Mouse (Mus musculus): ENCODE measurements at regions not wholly inside any gene's neighbourhood (a gene's known extent, or its start where the extent isn't known, plus 50 kb on each side); places are given as distances from the start of the nearest gene placed in this dataset.
"Not testable (repeated sequence)": the region's sequence is repeated elsewhere in the genome, so short reads cannot be mapped to it uniquely, and the experiment has no call there.

DNA sequence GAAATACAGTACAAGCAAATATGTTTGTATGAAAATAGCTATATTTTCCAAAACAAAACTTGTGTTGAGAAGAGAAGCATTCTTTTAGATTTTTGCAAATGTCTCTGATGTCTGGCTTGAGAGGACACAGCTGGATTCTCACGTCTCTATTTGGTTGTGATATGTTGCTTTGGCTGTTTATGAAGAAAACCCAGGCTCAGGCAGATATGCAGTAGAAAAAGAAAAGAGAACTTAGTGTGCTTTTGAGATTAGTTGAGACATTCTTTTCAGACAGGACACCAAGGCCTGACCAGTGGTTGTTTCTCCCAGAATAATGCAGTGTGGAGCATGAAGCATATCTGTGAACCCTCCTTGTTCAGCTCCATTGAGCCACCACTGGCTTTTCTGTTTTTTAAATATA is 178.8 kb upstream of the Mamld1 start:
- H3ac ChIP-seq (ENCODE audit: control insufficient read depth, insufficient read length, low read depth): no peak overlapping the region
- no peaks in the 10 kb centered on the region for H3K79me2 ChIP-seq (ENCODE audit: control insufficient read depth, insufficient read depth)
- H3K4me3 ChIP-seq (ENCODE audit: insufficient read depth, poor library complexity, severe bottlenecking): no peak overlapping the region
- no peaks in the 10 kb centered on the region for H3K79me3 ChIP-seq (ENCODE audit: low read depth)
- H3K36me3 ChIP-seq (ENCODE audit: control insufficient read depth, insufficient read depth): no peaks in the 10 kb centered on the region
- no peaks in the 10 kb centered on the region for H3K27me3 ChIP-seq (ENCODE audit: control insufficient read depth, insufficient read depth, insufficient read length)
- no peak for TF ChIP-seq USF1 (IDR thresholded peaks at IDR 0.05; ENCODE audit: low read depth)
- TF ChIP-seq MYOD1 (IDR thresholded peaks at IDR 0.05; ENCODE audit: control insufficient read depth, insufficient read length, low read depth): no peak
- no peak for TF ChIP-seq FOSL1 (IDR thresholded peaks at IDR 0.05; ENCODE audit: insufficient read depth, low read length, poor library complexity, severe bottlenecking)
- TF ChIP-seq CEBPB (IDR thresholded peaks at IDR 0.05; ENCODE audit: low read depth): no peak
- no peak for TF ChIP-seq MYOG (IDR thresholded peaks at IDR 0.05; ENCODE audit: control insufficient read depth, extremely low read depth, insufficient read length)
- TF ChIP-seq CTCF (IDR thresholded peaks at IDR 0.05; ENCODE audit: control insufficient read depth, insufficient read depth, insufficient read length): no peak
- no peak for TF ChIP-seq MAX (IDR thresholded peaks at IDR 0.05)

GRCm38 (mm10) chrX:70881326-70881725 is 168.7 kb upstream of the Mamld1 start:
- Histone ChIP-seq H3ac (ENCODE audit: control insufficient read depth, insufficient read length, low read depth) (no peak overlapping the region), H3K27me3 (ENCODE audit: control insufficient read depth, insufficient read depth, insufficient read length) (no peaks in the 10 kb centered on the region), H3K4me3 (ENCODE audit: insufficient read depth, poor library complexity, severe bottlenecking) (no peak overlapping the region), H3K79me2 (ENCODE audit: control insufficient read depth, insufficient read depth) (no peaks in the 10 kb centered on the region), H3K79me3 (ENCODE audit: low read depth) (no peaks in the 10 kb centered on the region), H3K36me3 (ENCODE audit: control insufficient read depth, insufficient read depth) (no peaks in the 10 kb centered on the region)
- TF ChIP-seq MYOG (IDR thresholded peaks at IDR 0.05; ENCODE audit: control insufficient read depth, extremely low read depth, insufficient read length) (no peak), MAX (IDR thresholded peaks at IDR 0.05) (no peak), USF1 (IDR thresholded peaks at IDR 0.05; ENCODE audit: low read depth) (no peak), FOSL1 (IDR thresholded peaks at IDR 0.05; ENCODE audit: insufficient read depth, low read length, poor library complexity, severe bottlenecking) (no peak), MYOD1 (IDR thresholded peaks at IDR 0.05; ENCODE audit: control insufficient read depth, insufficient read length, low read depth) (no peak), CTCF (IDR thresholded peaks at IDR 0.05; ENCODE audit: control insufficient read depth, insufficient read depth, insufficient read length) (no peak), CEBPB (IDR thresholded peaks at IDR 0.05; ENCODE audit: low read depth) (no peak)

DNA sequence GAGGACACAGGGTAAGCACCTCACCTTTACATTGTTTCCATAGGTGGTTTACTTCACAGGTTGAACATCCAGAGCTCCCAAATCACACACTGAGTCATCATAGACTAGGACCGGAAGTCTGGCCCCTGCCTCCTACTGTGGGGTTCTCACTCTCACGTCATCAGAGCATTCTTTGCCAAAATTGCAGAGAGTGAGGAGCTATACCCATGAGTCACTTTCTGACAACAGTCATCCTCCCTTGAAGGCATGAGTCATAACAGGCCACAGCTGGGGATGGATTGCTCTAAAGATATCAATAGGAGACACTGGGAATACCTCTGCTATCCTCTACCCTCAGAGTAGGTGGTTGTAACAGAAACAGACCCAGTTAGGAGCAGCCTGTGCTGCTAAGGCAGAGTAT is 166.6 kb upstream of the Mamld1 start:
- TF ChIP-seq MYOG (IDR thresholded peaks at IDR 0.05; ENCODE audit: control insufficient read depth, extremely low read depth, insufficient read length) (no peak), MYOD1 (IDR thresholded peaks at IDR 0.05; ENCODE audit: control insufficient read depth, insufficient read length, low read depth) (peak; percentile 11), FOSL1 (IDR thresholded peaks at IDR 0.05; ENCODE audit: insufficient read depth, low read length, poor library complexity, severe bottlenecking) (no peak)
- H3K79me2 ChIP-seq (ENCODE audit: control insufficient read depth, insufficient read depth): no peaks in the 10 kb centered on the region
- no peaks in the 10 kb centered on the region for H3K36me3 ChIP-seq (ENCODE audit: control insufficient read depth, insufficient read depth)
- no peaks in the 10 kb centered on the region for H3K27me3 ChIP-seq (ENCODE audit: control insufficient read depth, insufficient read depth, insufficient read length)
- H3ac ChIP-seq (ENCODE audit: control insufficient read depth, insufficient read length, low read depth): no peak overlapping the region
- H3K4me3 ChIP-seq (ENCODE audit: insufficient read depth, poor library complexity, severe bottlenecking): no peak overlapping the region
- H3K79me3 ChIP-seq (ENCODE audit: low read depth): no peaks in the 10 kb centered on the region

DNA sequence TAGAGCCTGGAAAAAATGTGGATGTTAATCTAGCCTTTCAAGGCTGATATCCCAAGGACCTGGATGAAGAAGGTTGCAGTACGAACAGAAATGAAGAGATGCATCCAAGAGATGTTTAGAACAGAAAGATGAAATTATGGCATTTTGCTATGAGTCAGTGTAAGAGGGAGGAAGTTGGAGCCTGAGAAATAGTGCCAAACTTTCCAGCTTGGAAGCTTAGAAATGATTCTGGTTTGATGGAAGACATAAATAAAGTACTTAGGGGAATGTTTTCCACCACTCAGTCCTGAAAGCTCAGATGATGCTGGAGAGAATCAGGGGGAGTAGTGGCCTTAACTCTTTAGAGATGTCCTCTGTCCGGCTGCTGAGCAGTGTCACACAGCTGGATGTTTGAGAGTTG is 155.5 kb upstream of the Mamld1 start:
- Histone ChIP-seq H3ac (ENCODE audit: control insufficient read depth, insufficient read length, low read depth) (no peak overlapping the region), H3K4me3 (ENCODE audit: insufficient read depth, poor library complexity, severe bottlenecking) (no peak overlapping the region), H3K27me3 (ENCODE audit: control insufficient read depth, insufficient read depth, insufficient read length) (no peaks in the 10 kb centered on the region), H3K79me3 (ENCODE audit: low read depth) (no peaks in the 10 kb centered on the region), H3K79me2 (ENCODE audit: control insufficient read depth, insufficient read depth) (no peaks in the 10 kb centered on the region), H3K36me3 (ENCODE audit: control insufficient read depth, insufficient read depth) (no peaks in the 10 kb centered on the region)
- TF ChIP-seq USF1 (IDR thresholded peaks at IDR 0.05; ENCODE audit: low read depth) (no peak), CTCF (IDR thresholded peaks at IDR 0.05; ENCODE audit: control insufficient read depth, insufficient read depth, insufficient read length) (no peak), CEBPB (IDR thresholded peaks at IDR 0.05; ENCODE audit: low read depth) (no peak), MAX (IDR thresholded peaks at IDR 0.05) (no peak), MYOD1 (IDR thresholded peaks at IDR 0.05; ENCODE audit: control insufficient read depth, insufficient read length, low read depth) (no peak), FOSL1 (IDR thresholded peaks at IDR 0.05; ENCODE audit: insufficient read depth, low read length, poor library complexity, severe bottlenecking) (no peak), MYOG (IDR thresholded peaks at IDR 0.05; ENCODE audit: control insufficient read depth, extremely low read depth, insufficient read length) (no peak)

DNA sequence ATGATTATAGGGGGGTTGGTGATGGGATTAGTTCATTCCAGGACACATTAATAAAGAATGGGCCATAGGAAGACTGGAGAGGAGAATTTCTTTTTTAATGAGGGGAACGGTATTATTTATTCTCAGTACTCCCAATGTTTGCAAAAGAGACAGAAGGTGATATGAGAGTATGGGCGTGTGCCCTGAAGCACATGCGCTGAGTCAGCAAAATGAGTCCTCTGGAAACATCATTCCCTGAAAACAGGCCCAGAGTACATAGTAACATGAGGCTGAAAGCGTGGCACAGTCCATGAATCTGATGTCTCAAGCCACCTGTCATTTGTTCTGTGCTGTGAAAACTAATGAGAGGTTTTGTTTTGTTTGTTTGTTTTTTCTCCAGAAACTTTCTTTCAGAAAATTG is 154.5 kb upstream of the Mamld1 start:
- H3K79me3 ChIP-seq (ENCODE audit: low read depth): no peaks in the 10 kb centered on the region
- no peaks in the 10 kb centered on the region for H3K27me3 ChIP-seq (ENCODE audit: control insufficient read depth, insufficient read depth, insufficient read length)
- no peaks in the 10 kb centered on the region for H3K79me2 ChIP-seq (ENCODE audit: control insufficient read depth, insufficient read depth)
- H3K36me3 ChIP-seq (ENCODE audit: control insufficient read depth, insufficient read depth): no peaks in the 10 kb centered on the region
- H3K4me3 ChIP-seq (ENCODE audit: insufficient read depth, poor library complexity, severe bottlenecking): no peak overlapping the region
- no peak for TF ChIP-seq MYOD1 (IDR thresholded peaks at IDR 0.05; ENCODE audit: control insufficient read depth, insufficient read length, low read depth)
- no peak for TF ChIP-seq CTCF (IDR thresholded peaks at IDR 0.05; ENCODE audit: control insufficient read depth, insufficient read depth, insufficient read length)
- TF ChIP-seq USF1 (IDR thresholded peaks at IDR 0.05; ENCODE audit: low read depth): no peak
- TF ChIP-seq MAX (IDR thresholded peaks at IDR 0.05): no peak
- TF ChIP-seq MYOG (IDR thresholded peaks at IDR 0.05; ENCODE audit: control insufficient read depth, extremely low read depth, insufficient read length): no peak
- TF ChIP-seq FOSL1 (IDR thresholded peaks at IDR 0.05; ENCODE audit: insufficient read depth, low read length, poor library complexity, severe bottlenecking): no peak
- TF ChIP-seq CEBPB (IDR thresholded peaks at IDR 0.05; ENCODE audit: low read depth): no peak
- no peak overlapping the region for H3ac ChIP-seq (ENCODE audit: control insufficient read depth, insufficient read length, low read depth)

- H3K36me3 ChIP-seq (ENCODE audit: control insufficient read depth, insufficient read depth): no peaks in the 10 kb centered on the region
- H3ac ChIP-seq (ENCODE audit: control insufficient read depth, insufficient read length, low read depth): no peak overlapping the region
- H3K79me2 ChIP-seq (ENCODE audit: control insufficient read depth, insufficient read depth): no peaks in the 10 kb centered on the region
- H3K4me3 ChIP-seq (ENCODE audit: insufficient read depth, poor library complexity, severe bottlenecking): no peak overlapping the region
- TF ChIP-seq MYOG (IDR thresholded peaks at IDR 0.05; ENCODE audit: control insufficient read depth, extremely low read depth, insufficient read length) (no peak), USF1 (IDR thresholded peaks at IDR 0.05; ENCODE audit: low read depth) (no peak), MAX (IDR thresholded peaks at IDR 0.05) (no peak), CEBPB (IDR thresholded peaks at IDR 0.05; ENCODE audit: low read depth) (no peak), FOSL1 (IDR thresholded peaks at IDR 0.05; ENCODE audit: insufficient read depth, low read length, poor library complexity, severe bottlenecking) (no peak), CTCF (IDR thresholded peaks at IDR 0.05; ENCODE audit: control insufficient read depth, insufficient read depth, insufficient read length) (no peak), MYOD1 (IDR thresholded peaks at IDR 0.05; ENCODE audit: control insufficient read depth, insufficient read length, low read depth) (no peak)
- no peaks in the 10 kb centered on the region for H3K79me3 ChIP-seq (ENCODE audit: low read depth)
- no peaks in the 10 kb centered on the region for H3K27me3 ChIP-seq (ENCODE audit: control insufficient read depth, insufficient read depth, insufficient read length)
Measured at GRCm38 (mm10) chrX:70897110-70897721, 152.8 kb upstream of the Mamld1 start.

GRCm38 (mm10) chrX:70898836-70899235 is 151.2 kb upstream of the Mamld1 start:
- H3ac ChIP-seq (ENCODE audit: control insufficient read depth, insufficient read length, low read depth); H3K36me3 ChIP-seq (ENCODE audit: control insufficient read depth, insufficient read depth); H3K79me3 ChIP-seq (ENCODE audit: low read depth); H3K79me2 ChIP-seq (ENCODE audit: control insufficient read depth, insufficient read depth); H3K27me3 ChIP-seq (ENCODE audit: control insufficient read depth, insufficient read depth, insufficient read length); H3K4me3 ChIP-seq (ENCODE audit: insufficient read depth, poor library complexity, severe bottlenecking): not testable (repeated sequence)
